24 mouse cellular contexts compared by ENCODE assay signal in the genomic region with DNA sequence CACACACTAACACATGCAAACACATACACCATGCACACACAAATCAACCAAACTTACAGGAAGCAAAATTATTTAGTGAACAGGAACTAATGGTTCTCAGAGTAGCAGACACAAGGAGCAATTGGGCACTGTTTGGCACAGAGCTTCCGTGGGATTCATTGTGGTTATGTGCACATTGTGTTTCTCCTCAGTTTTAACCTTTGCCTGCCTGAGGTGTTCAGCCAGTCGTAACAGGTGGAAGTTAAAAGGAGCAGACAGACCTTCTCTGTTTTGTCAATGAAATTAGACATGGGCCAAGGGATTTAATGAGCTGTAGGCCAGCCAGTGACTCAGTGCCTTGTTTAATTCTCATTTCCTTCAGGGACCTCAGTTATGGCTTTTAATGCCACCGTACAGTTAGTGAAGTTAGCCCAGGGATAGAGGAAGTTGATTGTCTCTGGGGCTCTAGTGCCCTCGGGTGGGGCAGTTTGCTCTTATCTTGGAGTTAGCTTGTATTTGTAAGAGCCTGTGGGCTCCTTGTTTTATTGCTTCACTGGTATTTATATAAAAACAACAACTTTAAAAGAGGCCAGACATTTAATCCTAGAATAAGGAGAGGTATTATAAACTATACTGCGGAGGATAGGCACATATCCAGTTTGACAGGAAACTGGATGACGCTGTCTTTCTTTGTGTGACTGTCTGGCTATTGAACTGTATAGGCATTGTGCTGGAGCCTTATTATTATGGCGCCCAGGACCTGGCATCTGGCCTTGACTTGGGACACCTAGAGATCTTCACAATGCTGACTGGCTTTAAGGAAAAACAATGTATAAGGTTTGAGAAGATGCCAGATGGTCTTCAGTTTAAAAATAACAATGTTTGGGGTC. TPM values are rescaled to one million over a fixed set of nuclear protein-coding genes. Genes with fewer than 3 reads are reported as not detected.
A peak's percentile ranks its signal among the peaks of the same experiment; 100 is the strongest.
DNase-seq lines count a peak whose midpoint lies in the region; ATAC-seq and TF ChIP-seq lines count a peak whose summit lies in the region.
"Had no signal": no experiment of that assay in that cellular context is flagged by ENCODE, and none has a peak within 500 bp of the region (broad histone marks: within the 10 kb centered on the region; RNA-seq: fewer than 3 reads in every experiment).

No protein-coding gene starts in this region.

- no peak overlapping the region for H3K4me3 ChIP-seq in kidney, embryonic 14.5 days (ENCODE audit: low read length)
- H3K4me3 ChIP-seq in G1E (ENCODE audit: low read depth, low read length): no peak overlapping the region
- no peak overlapping the region for H3K4me3 ChIP-seq in neural tube, embryonic 15.5 days (replicated peaks)
- no peak overlapping the region for H3K4me3 ChIP-seq in heart, embryonic 10.5 days
- H3K4me3 ChIP-seq: embryonic facial prominence, embryonic 13.5 days; layer of hippocampus, adult 2 months; limb, embryonic 15.5 days; liver, embryonic 15.5 days; midbrain, embryonic 10.5 days had no signal

- H3K9ac ChIP-seq in kidney, embryonic 14.5 days (ENCODE audit: low read depth, low read length): no peak overlapping the region
- H3K9ac ChIP-seq in neural tube, embryonic 15.5 days (replicated peaks): no peak overlapping the region
- H3K9ac ChIP-seq: embryonic facial prominence, embryonic 13.5 days; limb, embryonic 15.5 days; liver, embryonic 15.5 days had no signal

- 0 out of 2 replicates have a peak, but pooled peaks cover 5% of the 10 kb centered on the region for H3K4me1 ChIP-seq in kidney, embryonic 14.5 days (ENCODE audit: control insufficient read depth, insufficient read depth, low read length)
- no peaks in the 10 kb centered on the region for H3K4me1 ChIP-seq in G1E (ENCODE audit: insufficient read depth, low read depth, low read length)
- no peaks in the 10 kb centered on the region for H3K4me1 ChIP-seq in neural tube, embryonic 15.5 days
- H3K4me1 ChIP-seq in heart, embryonic 10.5 days: no peaks in the 10 kb centered on the region
- H3K4me1 ChIP-seq: embryonic facial prominence, embryonic 13.5 days; limb, embryonic 15.5 days had no signal

- H3K4me2 ChIP-seq in kidney, embryonic 14.5 days (replicated peaks; ENCODE audit: low read depth, low read length): no peak overlapping the region
- H3K4me2 ChIP-seq in neural tube, embryonic 15.5 days: no peak overlapping the region
- H3K4me2 ChIP-seq: embryonic facial prominence, embryonic 13.5 days; limb, embryonic 15.5 days; liver, embryonic 15.5 days had no signal

- 51% methylated on average over 7 of the region's 7 CpGs for WGBS in kidney, embryonic 14.5 days
- 62% methylated on average over 7 of the region's 7 CpGs for WGBS in neural tube, embryonic 15.5 days
- 73% methylated on average over 7 of the region's 7 CpGs for WGBS in heart, embryonic 10.5 days

- 0 out of 2 replicates have a peak, but pooled peaks cover 3% of the 10 kb centered on the region for H3K9me3 ChIP-seq in kidney, embryonic 14.5 days (ENCODE audit: control insufficient read depth, low read length)
- no peaks in the 10 kb centered on the region; the same call in 1 of the 2 replicates for H3K9me3 ChIP-seq in G1E (replicated peaks)
- H3K9me3 ChIP-seq in neural tube, embryonic 15.5 days (replicated peaks): no peaks in the 10 kb centered on the region
- H3K9me3 ChIP-seq in heart, embryonic 10.5 days: peaks cover 3% of the 10 kb centered on the region; the same call in 1 of the 2 replicates
- H3K9me3 ChIP-seq: limb, embryonic 15.5 days; liver, embryonic 15.5 days had no signal

- H3K27ac ChIP-seq in kidney, embryonic 14.5 days (ENCODE audit: low read depth, low read length): peak overlapping the region; percentile 55; the same call in 1 of the 2 replicates
- H3K27ac ChIP-seq in neural tube, embryonic 15.5 days (replicated peaks): no peak overlapping the region
- H3K27ac ChIP-seq in heart, embryonic 10.5 days: no peak overlapping the region
- H3K27ac ChIP-seq: embryonic facial prominence, embryonic 13.5 days; layer of hippocampus, adult 2 months; limb, embryonic 15.5 days; liver, embryonic 15.5 days; midbrain, embryonic 10.5 days; stomach, postnatal 0 days had no signal

- TF ChIP-seq CTCF in G1E (IDR thresholded peaks at IDR 0.05; ENCODE audit: low read depth, low read length): no peak

- peak; percentile 57; the same call in 1 of the 2 replicates for ATAC-seq in kidney, embryonic 14.5 days (ENCODE audit: low FRiP score, low TSS enrichment)
- peak; percentile 15; the same call in 1 of the 2 replicates for ATAC-seq in G1E (ENCODE audit: extremely low read depth, insufficient number of reproducible peaks, low FRiP score, poor library complexity, severe bottlenecking)
- ATAC-seq in granulocyte monocyte progenitor cell, adult 5-6 weeks (replicated peaks; ENCODE audit: poor library complexity, severe bottlenecking): peak; percentile 86
- peak; percentile 89 for ATAC-seq in megakaryocyte progenitor cell, adult 5-6 weeks (replicated peaks; ENCODE audit: poor library complexity)
- no peak for ATAC-seq in neural tube, embryonic 15.5 days (ENCODE audit: low FRiP score)
- ATAC-seq: activated CD4-positive, CD25-positive, alpha-beta regulatory T cell, adult 4 months; forebrain, embryonic 14.5 days had no signal

- no peaks in the 10 kb centered on the region for H3K27me3 ChIP-seq in kidney, embryonic 14.5 days (ENCODE audit: control insufficient read depth, insufficient read depth, low read length)
- H3K27me3 ChIP-seq in G1E (ENCODE audit: insufficient read depth, low read length): peaks cover 2% of the 10 kb centered on the region; the same call in 1 of the 2 replicates
- H3K27me3 ChIP-seq in neural tube, embryonic 15.5 days (replicated peaks): no peaks in the 10 kb centered on the region
- no peaks in the 10 kb centered on the region for H3K27me3 ChIP-seq in heart, embryonic 10.5 days (ENCODE audit: insufficient read depth, poor library complexity, severe bottlenecking)
- H3K27me3 ChIP-seq: embryonic facial prominence, embryonic 13.5 days; limb, embryonic 15.5 days; liver, embryonic 15.5 days had no signal

- H3K36me3 ChIP-seq in kidney, embryonic 14.5 days (ENCODE audit: control insufficient read depth, insufficient read depth, low read length): no peaks in the 10 kb centered on the region
- H3K36me3 ChIP-seq in G1E (replicated peaks): no peaks in the 10 kb centered on the region
- H3K36me3 ChIP-seq in neural tube, embryonic 15.5 days: no peaks in the 10 kb centered on the region
- H3K36me3 ChIP-seq in heart, embryonic 10.5 days: no peaks in the 10 kb centered on the region
- H3K36me3 ChIP-seq: embryonic facial prominence, embryonic 13.5 days; limb, embryonic 15.5 days; liver, embryonic 15.5 days; midbrain, embryonic 10.5 days had no signal

- DNase-seq in kidney, adult 8-10 months: no peak
- DNase-seq in G1E (ENCODE audit: low spot score): no peak
- no peak for DNase-seq in lung, postnatal 4 days
- no peak for DNase-seq in heart, embryonic 10.5 days (ENCODE audit: low spot score)
- DNase-seq: adrenal gland, postnatal 10 days; B cell, adult 2 months; cerebellum, adult 9-11 months; gastrocnemius, postnatal 25 days; lung, postnatal 10 days; retina, postnatal 1 day; right cerebral cortex, postnatal 4 days; thymus, postnatal 36 days had no signal

RNA-seq across cellular contexts. Expression of gene Mfsd4a, which starts 17.6 kb away (rescaled TPM):
- 5.4 and 19.7 TPM in 2 replicates for polyA plus RNA-seq in kidney, embryonic 14.5 days (2014; fragmentation: Nextera tagmentation; extraction: Ambion mirVana)
- total RNA-seq in G1E (2014; fragmentation: Nextera tagmentation) (not detected in 2 replicates), G1E (2017) (0.70 and 1.0 TPM in 2 replicates)
- not detected in 2 replicates for polyA plus RNA-seq in G1E (2012)
- total RNA-seq in granulocyte monocyte progenitor cell, adult 5-6 weeks (2014; fragmentation: Nextera tagmentation): not detected in 2 replicates
- 0.82 and 4.8 TPM in 2 replicates for total RNA-seq in granulocyte monocyte progenitor cell, adult 5-6 weeks (2017)
- total RNA-seq in megakaryocyte progenitor cell, adult 5-6 weeks (2015): 0.52 TPM in 1 of 2 replicates, not detected in the other
- total RNA-seq in megakaryocyte progenitor cell, adult 5-6 weeks (2017): 0.20 and 0.25 TPM in 2 replicates
- 7.8 TPM in 2 replicates for polyA plus RNA-seq in neural tube, embryonic 15.5 days (2015; fragmentation: Nextera tagmentation; extraction: Ambion mirVana)
- polyA plus RNA-seq in heart, embryonic 10.5 days (2016; fragmentation: Nextera tagmentation; extraction: Ambion mirVana): 7.3 and 12.0 TPM in 2 replicates

RNA-seq across cellular contexts. Expression of gene Cdk18, which starts 54.1 kb away (rescaled TPM):
- 6.3 and 6.5 TPM in 2 replicates for polyA plus RNA-seq in kidney, embryonic 14.5 days (2014; fragmentation: Nextera tagmentation; extraction: Ambion mirVana)
- total RNA-seq in G1E (2014; fragmentation: Nextera tagmentation) (not detected in 2 replicates), G1E (2017) (0.06 and 0.33 TPM in 2 replicates)
- polyA plus RNA-seq in G1E (2012): 0.02 TPM in 1 of 2 replicates, not detected in the other
- 4.0 and 6.5 TPM in 2 replicates for total RNA-seq in granulocyte monocyte progenitor cell, adult 5-6 weeks (2014; fragmentation: Nextera tagmentation)
- total RNA-seq in granulocyte monocyte progenitor cell, adult 5-6 weeks (2017): 0.36 and 0.43 TPM in 2 replicates
- 1.7 and 2.3 TPM in 2 replicates for total RNA-seq in megakaryocyte progenitor cell, adult 5-6 weeks (2015)
- total RNA-seq in megakaryocyte progenitor cell, adult 5-6 weeks (2017): 0.75 and 1.3 TPM in 2 replicates
- polyA plus RNA-seq in neural tube, embryonic 15.5 days (2015; fragmentation: Nextera tagmentation; extraction: Ambion mirVana): 0.68 and 1.6 TPM in 2 replicates
- polyA plus RNA-seq in heart, embryonic 10.5 days (2016; fragmentation: Nextera tagmentation; extraction: Ambion mirVana): 6.8 and 6.9 TPM in 2 replicates
- polyA plus RNA-seq: activated CD4-positive, CD25-positive, alpha-beta regulatory T cell, adult 4 months had no signal
